Mouse (Mus musculus) erythroblast, adult 5-6 weeks (primary cell): ENCODE measurements around the gene Igflr1. TPM values are rescaled to one million over a fixed set of nuclear protein-coding genes. Genes with fewer than 3 reads are reported as not detected.
A peak's percentile ranks its signal among the peaks of the same experiment; 100 is the strongest.

Experiments used
- ATAC-seq: replicated peaks from 2 replicates; pipeline ENCODE4 v1.8.0; 2016; ENCODE audit warnings: moderate number of reproducible peaks, mild to moderate bottlenecking, moderate TSS enrichment, inconsistent platforms; ENCODE audit not compliant: poor library complexity, low FRiP score, severe bottlenecking
- total RNA-seq, 2 experiments: library from RNA; stranded (forward) in 1 of 2; stranded (reverse) in 1 of 2; fragments of 150-400 nt in 1 of 2; fragments of 200-764, 138-1000 nt in 1 of 2; gene quantifications; 2 replicates each; pipeline versions ENCODE4 v1.2.3 to v1.2.4; 2015 to 2017; ENCODE audit warnings: low replicate concordance in 2 of 2

Gene Igflr1
- total RNA-seq, 2 experiments from 2014 or later, result 4.0 TPM; not detected in 1

DNA sequence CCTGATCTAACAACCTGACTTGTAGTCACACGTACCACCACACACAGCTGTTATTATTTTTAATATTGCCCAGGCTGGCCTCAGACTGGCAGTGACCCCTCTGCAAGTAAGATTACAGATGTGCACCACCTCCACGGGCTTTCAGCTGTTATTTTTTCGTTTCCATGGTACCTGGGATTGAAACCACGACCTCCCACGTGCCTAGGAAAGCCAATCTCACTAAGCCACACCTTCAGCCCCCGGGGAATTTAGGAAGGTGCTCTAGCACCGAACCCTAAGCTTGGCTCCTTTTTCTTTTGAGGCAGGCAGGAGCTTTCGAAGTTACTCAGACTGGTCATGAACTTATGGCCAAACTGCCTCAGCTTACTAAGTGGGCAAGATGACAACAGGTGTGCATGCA, 39.2 kb downstream of the Igflr1 start:
- ATAC-seq, result no peak

DNA sequence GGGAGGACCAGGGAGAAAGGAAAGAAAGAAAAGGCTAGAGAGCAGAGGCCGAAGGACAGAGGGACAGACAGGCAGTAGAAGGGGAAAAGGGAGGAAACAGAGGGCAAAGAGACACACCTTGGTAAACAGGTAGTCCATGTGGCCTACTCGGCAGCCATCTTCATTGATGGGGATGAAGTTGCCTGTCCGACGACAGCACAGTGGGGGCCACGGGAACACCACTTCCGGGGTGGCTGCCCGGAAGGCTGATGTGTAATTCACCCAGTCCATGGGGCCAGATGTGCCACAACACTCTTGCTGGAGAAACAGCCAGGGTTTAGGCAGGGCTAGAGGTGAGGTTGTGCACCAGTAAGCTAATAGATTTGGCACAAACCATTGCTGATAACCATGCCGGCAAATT, 39.7 kb downstream of the Igflr1 start:
- no peak for ATAC-seq

DNA sequence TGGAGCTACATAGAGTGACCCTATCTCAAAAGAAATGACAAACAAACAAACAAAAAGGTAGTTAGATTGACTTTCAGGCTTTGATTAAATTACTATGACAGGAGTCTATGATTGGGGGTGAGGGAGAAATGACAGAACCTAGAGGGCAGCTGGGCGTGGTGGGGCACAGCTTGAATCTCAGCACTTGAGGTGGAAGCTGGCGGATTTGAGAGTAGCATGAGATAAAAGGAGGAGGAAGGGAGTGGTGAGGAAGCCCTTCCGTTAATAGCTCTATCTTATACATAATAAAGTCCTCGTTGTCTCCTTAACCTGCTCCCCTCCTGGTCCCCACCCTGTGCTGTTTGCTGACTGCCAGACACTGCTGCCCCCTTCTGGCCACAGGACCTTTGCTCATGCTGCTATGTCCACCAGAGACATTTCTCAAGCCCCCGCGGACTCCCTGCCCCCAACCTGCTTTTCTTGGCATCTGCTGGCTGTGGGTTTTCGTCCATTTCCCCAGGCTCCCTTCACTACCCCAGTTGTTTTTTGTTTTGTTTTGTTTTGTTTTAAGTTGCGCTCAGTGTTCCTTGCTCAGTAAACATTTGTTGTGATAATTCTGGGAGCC, 42.6 kb downstream of the Igflr1 start:
- peak; percentile 81 for ATAC-seq

DNA sequence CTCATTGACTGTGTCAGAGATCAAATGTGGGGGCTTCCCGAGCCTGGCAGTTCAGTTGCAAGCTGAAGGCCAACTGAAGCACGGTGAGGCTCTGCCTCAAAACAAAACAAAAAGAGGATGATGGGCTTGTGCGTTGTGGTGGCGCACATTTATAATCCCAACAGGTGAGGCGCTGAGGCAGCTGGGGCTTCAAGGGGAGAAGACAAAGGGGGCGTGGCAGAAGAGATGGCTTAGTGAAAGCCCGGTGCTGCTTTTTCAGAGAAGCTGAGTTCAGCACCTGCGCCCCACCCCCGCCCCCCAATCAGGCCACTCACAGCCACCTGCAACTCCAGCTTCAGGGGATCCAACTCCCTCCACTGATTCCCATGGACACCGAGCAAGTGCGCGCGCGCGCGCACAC, 43.2 kb downstream of the Igflr1 start:
- ATAC-seq, result no peak

- no peak for ATAC-seq
Observed at GRCm38 (mm10) chr7:30610043-30610442, 44.8 kb downstream of the Igflr1 start.

- no peak for ATAC-seq
Observed at GRCm38 (mm10) chr7:30612654-30613402, 47.6 kb downstream of the Igflr1 start, which contains the start of gene Upk1a. Gene Upk1a, minus strand, starts transcription at chr7:30612847.

DNA sequence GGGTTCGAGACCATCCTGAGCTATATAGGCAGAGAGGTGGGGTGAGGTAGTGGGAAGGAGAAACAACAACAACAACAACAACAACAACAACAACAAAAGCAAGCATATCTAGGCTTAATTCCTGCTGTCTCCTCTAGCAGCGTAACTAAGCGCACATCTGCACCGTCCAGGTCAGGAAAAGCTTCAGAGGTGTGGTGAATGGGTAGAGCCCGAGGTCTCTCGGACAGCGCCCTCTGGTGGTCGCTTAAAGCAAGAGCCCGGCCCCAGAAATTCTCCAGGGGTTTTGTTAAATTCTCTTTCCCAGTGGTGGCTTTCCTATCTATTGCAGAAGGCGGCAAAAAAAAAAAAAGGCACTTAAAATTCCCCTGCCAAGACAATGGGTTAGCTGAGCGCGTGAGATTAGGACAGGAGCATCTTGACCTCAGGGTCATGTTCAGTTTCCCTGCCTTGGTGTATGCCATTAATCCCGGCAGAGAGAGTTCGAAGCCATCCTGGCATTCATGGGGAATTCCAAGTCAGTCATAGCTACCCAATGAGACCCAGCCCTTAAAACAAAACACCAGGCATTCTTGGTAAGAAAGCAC, 48.4 kb downstream of the Igflr1 start:
- peak; percentile 80 for ATAC-seq

DNA sequence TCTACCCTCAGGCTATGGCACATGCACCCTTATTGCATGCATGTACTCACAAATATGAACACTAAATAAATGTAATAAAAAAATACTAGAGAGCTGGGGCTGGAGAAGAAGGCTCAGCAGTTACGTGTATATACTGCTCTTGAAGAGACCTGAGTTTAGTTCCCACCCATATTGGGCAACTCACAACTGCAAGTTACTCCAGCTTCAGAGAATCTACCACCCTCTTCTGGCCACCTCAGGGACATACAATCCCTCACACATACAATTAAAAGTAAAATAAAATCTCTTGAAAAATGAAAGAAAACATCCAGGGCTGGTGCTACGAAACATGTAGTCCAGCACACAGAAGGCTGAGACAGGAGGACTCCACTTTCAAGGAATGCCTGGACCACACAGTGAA, 49.2 kb downstream of the Igflr1 start:
- no peak for ATAC-seq

GRCm38 (mm10) chr7:30615049-30615760, 50.0 kb downstream of the Igflr1 start:
- no peak for ATAC-seq

Other genes starting within 250 kb of the Igflr1 start
Only the 30 nearest of the 32 such genes appear.
- not detected in 2 replicates for gene Lrfn3, start 202.7 kb upstream of the Igflr1 start, total RNA-seq (2015; ENCODE audit: low replicate concordance)
- not detected in 2 replicates for gene Lrfn3, start 202.7 kb upstream of the Igflr1 start, total RNA-seq (2017; ENCODE audit: low replicate concordance)
- gene Tyrobp, start 151.7 kb upstream of the Igflr1 start, total RNA-seq (2015; ENCODE audit: low replicate concordance), result 315 and 361 TPM in 2 replicates
- gene Tyrobp, start 151.7 kb upstream of the Igflr1 start, total RNA-seq (2017; ENCODE audit: low replicate concordance), result 122 and 140 TPM in 2 replicates
- 14.2 and 29.0 TPM in 2 replicates for gene Hcst, start 145.6 kb upstream of the Igflr1 start, total RNA-seq (2015; ENCODE audit: low replicate concordance)
- gene Hcst, start 145.6 kb upstream of the Igflr1 start, total RNA-seq (2017; ENCODE audit: low replicate concordance), result 2.6 and 13.9 TPM in 2 replicates
- 2.1 and 5.0 TPM in 2 replicates for gene Nfkbid, start 143.7 kb upstream of the Igflr1 start, total RNA-seq (2015; ENCODE audit: low replicate concordance)
- gene Nfkbid, start 143.7 kb upstream of the Igflr1 start, total RNA-seq (2017; ENCODE audit: low replicate concordance), result 0.14 and 3.6 TPM in 2 replicates
- gene Aplp1, start 119.9 kb upstream of the Igflr1 start, total RNA-seq (2015; ENCODE audit: low replicate concordance), result not detected in 2 replicates
- gene Aplp1, start 119.9 kb upstream of the Igflr1 start, total RNA-seq (2017; ENCODE audit: low replicate concordance), result not detected in 2 replicates
- gene Kirrel2, start 107.7 kb upstream of the Igflr1 start, total RNA-seq (2015; ENCODE audit: low replicate concordance), result not detected in 2 replicates
- not detected in 2 replicates for gene Kirrel2, start 107.7 kb upstream of the Igflr1 start, total RNA-seq (2017; ENCODE audit: low replicate concordance)
- not detected in 2 replicates for gene Nphs1, start 107.1 kb upstream of the Igflr1 start, total RNA-seq (2015; ENCODE audit: low replicate concordance)
- gene Nphs1, start 107.1 kb upstream of the Igflr1 start, total RNA-seq (2017; ENCODE audit: low replicate concordance), result not detected in 2 replicates
- gene Prodh2, start 71.8 kb upstream of the Igflr1 start, total RNA-seq (2015; ENCODE audit: low replicate concordance), result not detected in 2 replicates
- gene Prodh2, start 71.8 kb upstream of the Igflr1 start, total RNA-seq (2017; ENCODE audit: low replicate concordance), result not detected in 2 replicates
- gene Arhgap33, start 30.4 kb upstream of the Igflr1 start, total RNA-seq (2015; ENCODE audit: low replicate concordance), result 5.0 and 6.7 TPM in 2 replicates
- gene Arhgap33, start 30.4 kb upstream of the Igflr1 start, total RNA-seq (2017; ENCODE audit: low replicate concordance), result 9.5 and 9.6 TPM in 2 replicates
- gene Hspb6, start 13.2 kb upstream of the Igflr1 start, total RNA-seq (2015; ENCODE audit: low replicate concordance), result 6.3 and 19.4 TPM in 2 replicates
- 2.2 and 3.9 TPM in 2 replicates for gene Hspb6, start 13.2 kb upstream of the Igflr1 start, total RNA-seq (2017; ENCODE audit: low replicate concordance)
- gene Proser3, start 13.1 kb upstream of the Igflr1 start, total RNA-seq (2015; ENCODE audit: low replicate concordance), result 0.38 and 2.1 TPM in 2 replicates
- gene Proser3, start 13.1 kb upstream of the Igflr1 start, total RNA-seq (2017; ENCODE audit: low replicate concordance), result 0.77 and 4.6 TPM in 2 replicates
- gene Lin37, start 5.6 kb upstream of the Igflr1 start, total RNA-seq (2015; ENCODE audit: low replicate concordance), result 48.0 and 55.0 TPM in 2 replicates
- 7.8 and 8.9 TPM in 2 replicates for gene Lin37, start 5.6 kb upstream of the Igflr1 start, total RNA-seq (2017; ENCODE audit: low replicate concordance)
- gene U2af1l4, start 2.1 kb upstream of the Igflr1 start, total RNA-seq (2015; ENCODE audit: low replicate concordance), result 3.5 and 30.1 TPM in 2 replicates
- gene U2af1l4, start 2.1 kb upstream of the Igflr1 start, total RNA-seq (2017; ENCODE audit: low replicate concordance), result 30.0 and 39.4 TPM in 2 replicates
- 1.3 and 4.8 TPM in 2 replicates for gene Gm49396, start 2.1 kb upstream of the Igflr1 start, total RNA-seq (2015; ENCODE audit: low replicate concordance)
- gene Gm49396, start 2.1 kb upstream of the Igflr1 start, total RNA-seq (2017; ENCODE audit: low replicate concordance), result 5.2 and 6.6 TPM in 2 replicates
- 73.4 and 88.8 TPM in 2 replicates for gene Psenen, start 1.8 kb upstream of the Igflr1 start, total RNA-seq (2015; ENCODE audit: low replicate concordance)
- gene Psenen, start 1.8 kb upstream of the Igflr1 start, total RNA-seq (2017; ENCODE audit: low replicate concordance), result 41.4 and 69.3 TPM in 2 replicates
- gene Kmt2b, start 23.3 kb downstream of the Igflr1 start, total RNA-seq (2015; ENCODE audit: low replicate concordance), result 31.1 and 35.0 TPM in 2 replicates
- 14.9 and 21.2 TPM in 2 replicates for gene Kmt2b, start 23.3 kb downstream of the Igflr1 start, total RNA-seq (2017; ENCODE audit: low replicate concordance)
- not detected in 2 replicates for gene Zbtb32, start 33.5 kb downstream of the Igflr1 start, total RNA-seq (2015; ENCODE audit: low replicate concordance)
- not detected in 2 replicates for gene Zbtb32, start 33.5 kb downstream of the Igflr1 start, total RNA-seq (2017; ENCODE audit: low replicate concordance)
- not detected in 2 replicates for gene Upk1a, start 47.4 kb downstream of the Igflr1 start, total RNA-seq (2015; ENCODE audit: low replicate concordance)
- not detected in 2 replicates for gene Upk1a, start 47.4 kb downstream of the Igflr1 start, total RNA-seq (2017; ENCODE audit: low replicate concordance)
- 74.4 and 173 TPM in 2 replicates for gene Cox6b1, start 60.7 kb downstream of the Igflr1 start, total RNA-seq (2015; ENCODE audit: low replicate concordance)
- 135 and 145 TPM in 2 replicates for gene Cox6b1, start 60.7 kb downstream of the Igflr1 start, total RNA-seq (2017; ENCODE audit: low replicate concordance)
- not detected in 2 replicates for gene Etv2, start 70.4 kb downstream of the Igflr1 start, total RNA-seq (2015; ENCODE audit: low replicate concordance)
- gene Etv2, start 70.4 kb downstream of the Igflr1 start, total RNA-seq (2017; ENCODE audit: low replicate concordance), result not detected in 2 replicates
- gene Rbm42, start 84.9 kb downstream of the Igflr1 start, total RNA-seq (2015; ENCODE audit: low replicate concordance), result 12.3 and 22.5 TPM in 2 replicates
- 14.0 and 15.1 TPM in 2 replicates for gene Rbm42, start 84.9 kb downstream of the Igflr1 start, total RNA-seq (2017; ENCODE audit: low replicate concordance)
- 1.5 and 9.2 TPM in 2 replicates for gene Haus5, start 99.6 kb downstream of the Igflr1 start, total RNA-seq (2015; ENCODE audit: low replicate concordance)
- 10.5 and 13.7 TPM in 2 replicates for gene Haus5, start 99.6 kb downstream of the Igflr1 start, total RNA-seq (2017; ENCODE audit: low replicate concordance)
- gene Pmis2, start 106.2 kb downstream of the Igflr1 start, total RNA-seq (2015; ENCODE audit: low replicate concordance), result not detected in 2 replicates
- gene Pmis2, start 106.2 kb downstream of the Igflr1 start, total RNA-seq (2017; ENCODE audit: low replicate concordance), result not detected in 2 replicates
- gene 2200002J24Rik, start 133.5 kb downstream of the Igflr1 start, total RNA-seq (2015; ENCODE audit: low replicate concordance), result not detected in 2 replicates
- gene 2200002J24Rik, start 133.5 kb downstream of the Igflr1 start, total RNA-seq (2017; ENCODE audit: low replicate concordance), result not detected in 2 replicates
- not detected in 2 replicates for gene Atp4a, start 146.8 kb downstream of the Igflr1 start, total RNA-seq (2015; ENCODE audit: low replicate concordance)
- 0.14 and 0.68 TPM in 2 replicates for gene Atp4a, start 146.8 kb downstream of the Igflr1 start, total RNA-seq (2017; ENCODE audit: low replicate concordance)
- gene Tmem147, start 164.1 kb downstream of the Igflr1 start, total RNA-seq (2015; ENCODE audit: low replicate concordance), result 28.4 and 42.4 TPM in 2 replicates
- gene Tmem147, start 164.1 kb downstream of the Igflr1 start, total RNA-seq (2017; ENCODE audit: low replicate concordance), result 9.4 and 12.8 TPM in 2 replicates
- gene Gapdhs, start 178.3 kb downstream of the Igflr1 start, total RNA-seq (2015; ENCODE audit: low replicate concordance), result not detected in 2 replicates
- not detected in 2 replicates for gene Gapdhs, start 178.3 kb downstream of the Igflr1 start, total RNA-seq (2017; ENCODE audit: low replicate concordance)
- not detected in 2 replicates for gene Sbsn, start 186.0 kb downstream of the Igflr1 start, total RNA-seq (2015; ENCODE audit: low replicate concordance)
- not detected in 2 replicates for gene Sbsn, start 186.0 kb downstream of the Igflr1 start, total RNA-seq (2017; ENCODE audit: low replicate concordance)
- 7.7 and 29.0 TPM in 2 replicates for gene Dmkn, start 198.3 kb downstream of the Igflr1 start, total RNA-seq (2015; ENCODE audit: low replicate concordance)
- 5.3 and 10.9 TPM in 2 replicates for gene Dmkn, start 198.3 kb downstream of the Igflr1 start, total RNA-seq (2017; ENCODE audit: low replicate concordance)
- not detected in 2 replicates for gene Krtdap, start 222.5 kb downstream of the Igflr1 start, total RNA-seq (2015; ENCODE audit: low replicate concordance)
- not detected in 2 replicates for gene Krtdap, start 222.5 kb downstream of the Igflr1 start, total RNA-seq (2017; ENCODE audit: low replicate concordance)